Mouse (Mus musculus) liver, adult (tissue): ENCODE results near the gene Hap1.
A peak's percentile ranks its signal among the peaks of the same experiment; 100 is the strongest.

Experiments
- GATA4 ChIP-seq: IDR thresholded peaks from 2 replicates; pipeline ENCODE4 v1.6.1; 2014; ENCODE audit warnings: mild to moderate bottlenecking, low read length; ENCODE audit not compliant: insufficient replicate concordance

Gene Hap1

DNA sequence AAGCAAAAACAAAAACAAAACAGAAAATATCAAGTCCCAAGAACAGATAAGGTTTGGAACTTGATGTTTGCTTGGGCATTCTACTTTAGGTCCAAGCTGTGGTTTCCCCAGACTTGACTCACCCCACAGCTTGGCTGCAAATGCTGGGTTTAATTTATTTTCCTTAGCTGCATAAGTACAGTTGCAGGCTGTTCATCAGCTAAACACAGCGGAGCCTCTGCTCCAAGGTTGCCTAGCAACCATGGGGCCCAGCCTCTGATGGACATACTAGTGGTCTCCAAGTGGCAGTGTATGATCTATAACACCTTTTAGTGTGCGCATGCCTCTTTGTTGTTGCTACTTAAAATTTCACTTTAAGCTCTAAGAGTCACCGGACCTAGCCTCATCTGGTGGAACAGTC, 20.2 kb downstream of the Hap1 start:
- TF ChIP-seq GATA4 = no peak

DNA sequence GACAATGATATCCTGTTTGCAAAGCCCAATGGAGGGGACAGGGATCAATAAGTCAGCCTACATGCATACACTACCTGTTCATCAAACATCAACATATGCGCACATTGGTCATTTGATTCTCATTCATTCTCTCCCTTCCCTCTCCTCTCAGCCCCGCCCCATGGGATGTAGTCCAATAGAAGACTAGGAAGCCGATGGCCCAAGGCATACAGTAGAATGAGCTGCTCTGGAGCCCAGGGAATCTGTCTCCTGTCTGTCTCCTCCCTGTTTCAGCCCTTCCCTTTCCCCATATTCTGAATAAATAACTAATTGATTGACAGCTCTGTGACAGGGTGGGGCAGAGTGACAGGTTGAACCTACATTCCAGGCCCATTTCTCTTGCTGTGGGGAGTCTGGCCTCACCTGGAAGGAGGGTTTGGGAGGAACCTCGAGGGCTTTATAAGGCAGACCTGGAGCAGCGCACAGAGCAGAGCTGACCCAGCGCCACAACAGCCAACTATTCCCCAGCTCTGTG, 21.9 kb downstream of the Hap1 start, which contains the start of gene Gast:
Gene Gast, plus strand, starts transcription at position 464 of the 514 bp plus-strand sequence.
- TF ChIP-seq GATA4 = no peak

DNA sequence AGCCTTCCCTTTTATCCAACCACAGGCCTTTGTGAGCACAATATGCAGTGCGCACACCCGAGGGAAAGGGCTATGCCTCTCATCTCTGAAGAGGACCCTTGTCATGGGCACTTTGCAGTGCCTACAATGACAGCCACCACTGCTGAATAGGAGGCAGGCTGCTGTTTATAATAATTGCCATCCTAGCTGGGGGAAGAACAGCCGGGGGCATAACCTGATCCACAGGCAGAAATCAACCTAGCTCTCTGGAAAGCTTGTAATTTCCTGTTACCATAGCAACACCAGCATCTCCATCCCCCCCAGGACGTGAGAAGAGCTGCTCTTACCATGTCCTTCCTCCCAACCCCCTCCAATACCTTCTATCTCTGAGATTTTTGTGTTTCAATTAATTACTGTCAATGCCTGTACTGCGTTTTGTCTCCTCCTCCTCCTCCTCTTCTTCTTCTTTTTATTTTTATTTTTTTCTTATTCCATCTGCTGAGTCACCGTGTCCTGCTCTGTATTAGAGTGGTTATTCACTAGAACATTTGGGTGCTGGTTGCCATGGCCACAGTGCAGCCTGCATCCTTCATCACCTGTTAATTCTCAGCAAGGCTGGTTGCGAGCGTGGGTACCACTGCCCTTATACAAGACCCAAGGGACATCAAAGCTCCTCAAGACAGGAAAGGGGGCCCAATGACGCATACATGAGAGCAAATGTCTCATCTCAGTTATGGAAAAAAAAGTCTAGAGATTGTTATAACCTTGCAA, 23.0 kb downstream of the Hap1 start:
- TF ChIP-seq GATA4 = no peak

DNA sequence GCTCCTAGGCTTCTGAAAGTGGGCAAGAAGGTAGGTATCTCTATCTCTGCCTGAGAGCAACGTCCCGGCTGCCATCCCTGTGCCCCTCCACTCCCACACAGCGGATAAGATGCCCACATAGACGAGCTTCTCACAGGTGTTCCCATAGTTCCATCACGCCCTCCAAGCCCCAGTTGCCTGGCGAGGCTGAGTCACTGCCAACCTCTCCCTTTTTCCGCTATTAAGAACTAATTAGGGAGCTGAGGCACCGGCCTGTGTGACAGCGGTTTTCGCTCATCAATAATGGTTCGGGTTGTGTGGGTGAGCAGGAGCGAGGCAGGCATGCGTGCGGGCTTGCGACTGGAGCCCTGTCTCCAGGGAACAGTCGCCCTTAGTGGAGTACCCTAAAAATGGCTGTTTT, 25.7 kb downstream of the Hap1 start:
- no peak for TF ChIP-seq GATA4

DNA sequence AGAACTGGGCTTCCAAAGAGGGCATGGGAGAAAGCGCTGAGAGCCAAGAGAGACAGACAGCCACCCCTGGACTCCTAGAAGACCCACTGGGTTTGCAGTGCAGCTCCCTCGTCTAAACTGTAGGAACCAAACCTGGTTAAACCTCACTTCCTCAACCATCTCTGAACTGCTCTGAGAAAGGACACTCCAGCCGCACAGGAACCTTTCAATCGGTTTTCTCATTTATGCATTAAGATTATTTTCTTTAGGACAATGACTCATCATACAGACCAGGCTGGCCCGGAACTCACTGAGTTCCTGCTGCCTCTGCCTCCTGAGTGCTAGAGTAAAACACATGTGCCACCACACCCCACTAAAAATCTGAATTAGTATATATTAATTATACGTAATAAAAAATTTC, 28.2 kb downstream of the Hap1 start:
- no peak for TF ChIP-seq GATA4

DNA sequence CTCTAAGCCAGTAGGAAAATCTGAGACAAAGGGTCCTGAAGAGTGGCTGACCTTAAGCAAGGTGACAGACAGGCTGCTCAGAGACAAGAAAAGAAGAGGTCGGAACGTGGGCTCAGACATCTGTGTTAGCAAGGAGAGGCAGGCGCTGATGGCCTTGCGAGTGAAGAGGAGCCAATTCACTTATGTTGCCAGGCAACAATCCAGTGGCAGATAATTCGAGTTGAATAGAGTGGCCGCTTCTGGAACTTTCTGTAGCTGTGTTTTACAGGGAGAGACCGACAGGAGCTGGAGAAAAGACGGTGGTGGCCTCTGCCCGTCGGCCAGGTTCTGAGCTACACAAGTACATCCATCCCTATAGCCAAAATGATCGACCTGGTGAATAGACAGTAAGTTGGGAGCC, 28.6 kb downstream of the Hap1 start:
- no peak for TF ChIP-seq GATA4

DNA sequence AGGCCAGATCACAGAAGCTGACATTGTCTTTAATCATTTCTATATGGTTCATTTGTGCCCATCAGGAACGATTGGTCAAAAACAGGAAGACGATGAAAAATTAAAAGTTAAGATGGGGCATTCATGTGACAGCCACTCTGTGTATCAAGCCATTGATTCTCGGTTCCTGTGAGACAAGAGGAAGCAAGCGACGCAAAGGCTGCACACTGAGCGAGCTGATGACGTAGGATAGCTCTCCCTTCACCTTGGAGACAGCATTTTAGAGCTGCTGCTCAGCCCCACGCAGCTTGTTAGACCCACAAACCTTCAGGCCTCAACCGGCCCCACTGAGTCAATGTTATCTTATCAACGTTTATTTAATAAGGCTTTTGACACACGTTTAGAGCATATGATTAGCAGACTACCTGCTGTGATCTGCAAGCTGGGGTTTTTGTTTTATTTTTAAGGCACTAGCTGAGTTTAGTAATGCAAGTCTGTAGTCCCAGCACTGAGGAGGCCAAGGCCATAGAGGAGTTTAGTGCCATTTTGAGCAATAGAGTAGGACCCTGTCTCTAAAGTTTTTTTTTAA, 30.8 kb downstream of the Hap1 start:
- no peak for TF ChIP-seq GATA4

DNA sequence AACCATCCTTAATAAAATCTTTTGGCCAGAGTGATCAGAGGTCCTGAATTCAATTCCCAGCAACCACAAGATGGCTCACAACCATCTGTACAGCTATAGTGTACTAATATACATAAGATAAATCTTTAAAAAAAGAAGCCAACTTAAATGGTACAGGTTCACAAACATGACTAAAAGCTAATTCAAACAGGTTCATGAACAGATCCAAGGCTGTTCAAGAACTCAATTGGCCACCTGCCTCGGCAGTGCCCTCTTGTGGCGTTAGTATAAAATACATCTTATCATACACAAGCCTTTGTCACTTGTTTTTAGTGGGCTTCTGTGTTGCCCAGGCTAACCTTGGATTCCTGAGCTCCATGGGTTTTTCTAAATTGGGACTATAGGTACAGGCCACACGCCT, 32.4 kb downstream of the Hap1 start:
- no peak for TF ChIP-seq GATA4

DNA sequence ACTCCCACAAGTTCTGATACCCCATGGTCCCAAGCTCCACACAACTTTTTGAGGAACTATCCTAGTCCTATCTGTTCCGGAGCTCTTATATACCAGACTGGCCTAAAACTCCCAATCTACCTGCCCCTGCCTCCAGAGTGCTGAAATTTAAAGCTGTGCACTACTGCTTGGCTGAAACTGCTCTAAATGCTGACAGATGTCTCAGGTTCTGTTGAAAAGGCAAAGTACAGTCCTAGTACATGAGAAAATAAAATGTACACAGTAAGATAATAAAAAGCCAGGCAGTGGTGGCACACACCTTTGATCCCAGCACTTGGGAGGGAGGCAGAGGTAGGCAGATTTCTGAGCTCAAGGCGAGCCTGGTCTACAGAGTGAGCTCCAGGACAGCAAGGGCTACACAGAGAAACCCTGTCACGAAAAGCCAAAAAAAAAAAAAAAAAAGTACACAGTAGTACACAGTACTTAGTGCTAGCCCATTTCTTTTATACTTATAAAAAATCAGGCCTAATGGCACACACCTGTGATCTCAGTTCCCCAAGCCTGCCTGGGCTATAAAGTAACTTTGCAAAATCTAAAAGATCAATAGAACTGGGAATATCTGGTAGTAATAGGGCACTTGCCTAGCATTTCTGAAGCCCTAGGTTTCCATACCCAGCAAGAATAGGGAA, 33.2 kb downstream of the Hap1 start:
- no peak for TF ChIP-seq GATA4

DNA sequence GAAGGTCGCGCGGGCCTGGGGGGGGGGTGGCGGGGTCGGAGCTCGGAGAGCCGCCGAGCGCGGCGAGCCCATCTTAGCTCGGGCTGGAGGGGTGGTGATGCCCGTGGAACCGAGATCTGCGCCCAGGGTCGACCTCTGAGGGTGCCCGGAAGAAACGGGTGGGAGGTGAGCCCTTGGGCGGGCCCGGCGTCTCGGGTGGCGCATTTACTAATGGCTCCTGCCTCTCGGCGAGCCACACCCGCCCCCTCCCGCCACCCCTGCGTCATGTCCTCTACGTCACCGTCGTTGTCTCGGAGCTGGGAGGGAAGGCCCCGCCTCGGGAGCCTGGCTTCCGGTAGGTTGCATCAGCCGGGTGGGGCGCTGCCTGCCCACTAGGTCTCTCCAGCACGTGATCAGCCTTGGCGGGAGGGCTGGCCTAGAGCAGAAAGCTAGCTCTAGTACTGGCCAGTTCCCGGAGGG, 35.7 kb downstream of the Hap1 start:
- TF ChIP-seq GATA4 = peak; percentile 45; the same call in 1 of the 2 replicates

DNA sequence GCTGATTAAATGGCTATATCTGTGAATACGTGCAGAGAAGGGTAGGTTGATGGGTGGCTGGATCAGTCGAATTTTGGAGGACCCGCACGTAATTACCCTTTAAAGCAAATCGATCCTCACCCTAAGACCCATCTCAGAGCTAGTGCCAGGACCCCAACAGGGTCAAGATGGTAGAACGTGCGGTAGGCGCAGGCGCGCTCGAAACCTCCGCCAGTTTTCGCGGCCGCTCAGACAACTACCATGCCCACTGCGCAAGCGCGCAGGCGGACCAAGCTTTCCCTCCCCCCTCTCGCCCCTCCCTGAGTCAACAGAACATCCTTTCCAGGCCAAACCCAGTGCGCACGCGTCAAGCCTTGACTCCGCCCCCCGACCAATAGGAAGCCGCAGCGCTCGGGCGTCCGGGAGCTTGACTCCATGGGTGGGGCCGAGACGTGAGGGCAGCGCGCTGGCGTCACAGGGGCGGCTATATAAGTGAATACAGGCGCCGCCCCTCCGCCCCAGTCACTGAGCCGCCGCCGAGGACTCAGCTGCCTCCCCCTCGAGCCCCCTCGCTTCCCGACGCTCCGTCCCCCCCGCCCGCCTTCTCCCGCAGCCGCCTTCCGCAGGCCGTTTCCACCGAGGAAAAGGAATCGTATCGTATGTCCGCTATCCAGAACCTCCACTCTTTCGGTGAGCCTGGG, 36.3 kb downstream of the Hap1 start, which contains the start of gene Eif1:
Gene Eif1, plus strand, starts transcription at position 394 of the 680 bp plus-strand sequence.
- no peak for TF ChIP-seq GATA4

DNA sequence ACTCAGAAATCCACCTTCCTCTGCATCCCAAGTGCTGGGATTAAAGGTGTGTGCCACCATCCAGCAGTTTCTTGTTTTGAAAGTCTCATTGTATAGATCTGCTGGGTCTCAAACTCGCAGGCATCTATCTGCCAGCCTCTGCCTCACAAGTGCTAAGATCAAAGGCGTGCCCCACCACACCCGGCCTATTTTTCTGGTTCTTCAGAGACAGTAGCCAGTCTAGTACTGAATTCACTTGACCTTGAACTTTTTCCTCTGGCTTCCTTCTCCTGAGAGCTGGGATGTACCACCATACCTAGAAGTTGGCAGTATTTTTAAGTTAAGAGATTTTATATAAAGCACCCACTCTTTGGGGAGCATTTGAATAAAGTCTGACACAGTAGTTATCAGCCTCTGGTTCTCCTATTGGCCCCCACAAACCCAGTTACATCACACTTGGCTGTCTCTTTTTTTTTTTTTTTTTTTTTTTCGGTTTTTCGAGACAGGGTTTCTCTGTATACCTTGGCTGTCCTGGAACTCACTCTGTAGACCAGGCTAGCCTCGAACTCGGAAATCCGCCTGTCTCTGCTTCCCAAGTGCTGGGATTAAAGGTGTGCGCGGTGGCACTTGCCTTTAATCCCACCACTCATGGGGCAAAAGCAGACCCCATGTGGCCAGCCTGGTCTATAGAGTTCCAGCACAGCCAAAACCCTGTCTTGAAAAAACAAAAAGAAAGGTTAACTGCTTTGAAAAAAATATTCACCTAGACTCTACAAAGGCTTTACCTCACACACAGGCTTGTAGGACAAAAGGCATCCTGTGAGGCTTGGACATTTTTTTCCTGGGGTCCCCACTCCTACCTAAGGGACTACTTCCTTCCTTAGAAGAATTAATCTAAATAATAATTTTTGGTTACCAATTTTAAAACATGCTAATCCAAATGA, 37.1 kb downstream of the Hap1 start:
- TF ChIP-seq GATA4 = no peak

DNA sequence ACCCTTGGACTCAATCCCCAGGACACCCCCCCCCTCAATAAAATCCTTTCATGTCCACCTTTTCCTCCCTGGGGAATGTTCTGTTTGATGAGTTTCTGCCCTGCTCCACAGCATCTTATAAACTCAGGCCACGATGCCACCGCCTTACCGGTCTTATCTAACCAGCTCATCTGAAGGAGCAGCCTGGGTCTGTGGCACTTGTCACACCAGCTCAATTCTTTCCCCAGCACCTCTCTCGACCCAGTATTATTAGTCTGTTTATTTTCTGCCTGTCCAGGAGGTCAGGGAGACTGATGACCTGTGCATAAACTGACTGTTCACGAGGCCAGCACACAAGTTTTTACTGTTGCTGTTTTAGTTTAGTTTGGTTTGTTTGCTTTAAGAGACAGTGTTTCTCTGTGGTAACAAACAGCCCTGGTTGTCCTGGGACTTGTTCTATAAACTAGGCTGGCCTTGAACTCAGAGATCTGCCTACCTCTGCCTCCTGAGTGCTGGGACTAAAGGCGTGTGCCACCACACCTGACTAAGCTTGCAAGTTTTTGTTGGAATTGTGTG, 38.0 kb downstream of the Hap1 start:
- no peak; the same call in 1 of the 2 replicates for TF ChIP-seq GATA4

DNA sequence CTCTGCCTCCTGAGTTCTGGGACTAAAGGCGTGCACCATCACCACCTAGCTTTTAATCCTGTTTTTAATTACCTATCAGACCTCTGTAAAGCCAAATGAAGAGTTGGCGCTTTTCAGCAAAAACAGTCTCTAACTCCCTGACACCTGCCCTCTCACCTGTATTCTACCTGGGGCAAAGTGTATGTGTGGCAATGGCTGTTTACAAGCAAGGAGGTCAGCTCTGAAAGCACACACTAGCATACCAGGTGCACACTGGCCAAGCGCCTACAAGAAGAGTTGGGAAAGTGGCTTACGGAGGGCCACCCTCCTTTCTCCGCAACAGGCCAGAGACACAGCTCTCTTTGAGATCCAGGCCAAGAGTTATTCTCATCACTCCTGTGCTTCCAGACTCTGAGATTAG, 40.5 kb downstream of the Hap1 start:
- TF ChIP-seq GATA4 = no peak
